17 mouse cellular contexts compared by ENCODE assay signal in the genomic region with DNA sequence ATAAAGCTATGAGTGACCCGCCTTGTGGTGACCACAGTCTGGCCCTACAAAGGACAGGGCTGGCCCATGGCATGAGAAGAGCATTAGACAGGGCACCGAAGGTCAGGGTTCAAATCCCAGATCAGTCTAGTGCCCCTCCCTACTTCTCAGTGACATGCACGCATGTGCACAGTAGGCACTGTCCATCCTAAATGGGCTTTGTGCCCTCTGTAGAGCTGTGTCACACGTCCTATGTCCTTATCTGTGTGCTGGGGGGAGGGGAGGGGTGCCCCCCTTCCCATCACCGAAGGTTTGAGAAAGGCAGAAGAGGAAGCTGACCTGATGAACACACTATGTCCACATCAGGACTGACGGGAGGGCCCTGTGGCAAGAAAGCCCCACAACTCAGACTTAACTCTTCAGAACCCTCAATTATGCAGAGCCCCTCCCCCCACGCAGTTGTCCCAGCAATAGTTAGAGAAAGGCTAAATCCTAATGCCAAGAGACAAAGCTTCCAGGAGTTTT. TPM values are rescaled to one million over a fixed set of nuclear protein-coding genes. Genes with fewer than 3 reads are reported as not detected.
A peak's percentile ranks its signal among the peaks of the same experiment; 100 is the strongest.
DNase-seq lines count a peak whose midpoint lies in the region; ATAC-seq and TF ChIP-seq lines count a peak whose summit lies in the region.
"Had no signal": no experiment of that assay in that cellular context is flagged by ENCODE, and none has a peak within 500 bp of the region (broad histone marks: within the 10 kb centered on the region; RNA-seq: fewer than 3 reads in every experiment).

No protein-coding gene starts in this region.

- H3K27me3 ChIP-seq in lung, embryonic 14.5 days (ENCODE audit: insufficient read depth, low read length), result no peaks in the 10 kb centered on the region
- no peaks in the 10 kb centered on the region; the same call in 1 of the 2 replicates for H3K27me3 ChIP-seq in embryonic facial prominence, embryonic 12.5 days
- H3K27me3 ChIP-seq in intestine, embryonic 14.5 days (replicated peaks; ENCODE audit: control insufficient read depth, insufficient read depth, low read length), result no peaks in the 10 kb centered on the region

- H3K9ac ChIP-seq in lung, embryonic 14.5 days, result no peak overlapping the region
- H3K9ac ChIP-seq in embryonic facial prominence, embryonic 12.5 days, result peak overlapping the region; percentile 1; the same call in 1 of the 2 replicates
- H3K9ac ChIP-seq in intestine, embryonic 14.5 days (ENCODE audit: low read length), result no peak overlapping the region
- H3K9ac ChIP-seq: midbrain, embryonic 13.5 days had no signal

- no peak for TF ChIP-seq CTCF in lung, embryonic 14.5 days (IDR thresholded peaks at IDR 0.05; ENCODE audit: low read depth)

- no peak for ATAC-seq in lung, embryonic 14.5 days (ENCODE audit: insufficient read depth)
- no peak for ATAC-seq in embryonic facial prominence, embryonic 12.5 days (ENCODE audit: insufficient number of reproducible peaks, insufficient read depth, low FRiP score, low TSS enrichment)
- no peak for ATAC-seq in intestine, embryonic 14.5 days (replicated peaks; ENCODE audit: low FRiP score, low TSS enrichment, low read depth)
- peak; percentile 41 for ATAC-seq in neutrophil, adult 5-6 weeks (ENCODE audit: extremely low read depth, insufficient number of reproducible peaks, low FRiP score, poor library complexity, severe bottlenecking)
- ATAC-seq in erythroblast, adult 5-6 weeks (replicated peaks; ENCODE audit: low FRiP score, poor library complexity, severe bottlenecking), result no peak
- no peak for ATAC-seq in cerebellum, adult (ENCODE audit: insufficient number of reproducible peaks, low FRiP score, low TSS enrichment)
- ATAC-seq: forebrain, embryonic 16.5 days; midbrain, embryonic 13.5 days had no signal

- 59% methylated on average over 7 of the region's 7 CpGs for WGBS in lung, embryonic 14.5 days
- 67% methylated on average over 7 of the region's 7 CpGs for WGBS in embryonic facial prominence, embryonic 12.5 days
- WGBS in intestine, embryonic 14.5 days, result 78% methylated on average over 7 of the region's 7 CpGs

- peaks cover 31% of the 10 kb centered on the region for H3K36me3 ChIP-seq in lung, embryonic 14.5 days (ENCODE audit: insufficient read depth)
- H3K36me3 ChIP-seq in embryonic facial prominence, embryonic 12.5 days, result peaks cover 6% of the 10 kb centered on the region; the same call in 1 of the 2 replicates
- peaks cover 25% of the 10 kb centered on the region for H3K36me3 ChIP-seq in intestine, embryonic 14.5 days (ENCODE audit: control insufficient read depth, insufficient read depth, low read length)
- H3K36me3 ChIP-seq: midbrain, embryonic 13.5 days had no signal

- H3K27ac ChIP-seq in lung, embryonic 14.5 days (ENCODE audit: low read depth), result no peak overlapping the region
- H3K27ac ChIP-seq in embryonic facial prominence, embryonic 12.5 days, result no peak overlapping the region
- no peak overlapping the region for H3K27ac ChIP-seq in intestine, embryonic 14.5 days (ENCODE audit: low read depth)
- H3K27ac ChIP-seq: midbrain, embryonic 13.5 days had no signal

- H3K4me1 ChIP-seq in lung, embryonic 14.5 days (ENCODE audit: insufficient read depth), result peaks cover 18% of the 10 kb centered on the region; the same call in 1 of the 2 replicates
- peaks cover 24% of the 10 kb centered on the region for H3K4me1 ChIP-seq in embryonic facial prominence, embryonic 12.5 days
- H3K4me1 ChIP-seq in intestine, embryonic 14.5 days (replicated peaks; ENCODE audit: control insufficient read depth, insufficient read depth, low read length), result peaks cover 19% of the 10 kb centered on the region

- no peak for DNase-seq in lung, embryonic 14.5 days
- DNase-seq in lung, adult 18-20 months, result no peak
- DNase-seq in intestine, embryonic 14.5 days (ENCODE audit: low spot score), result no peak
- DNase-seq: adrenal gland, postnatal 10 days; cerebellum, adult 11 months; embryo, embryonic 11 days; gastrocnemius, postnatal 25 days; heart, postnatal 10 days; kidney, adult 11 months; right cerebral cortex, postnatal 14 days had no signal

- H3K9me3 ChIP-seq in lung, embryonic 14.5 days (ENCODE audit: low read depth, low read length), result no peaks in the 10 kb centered on the region
- no peaks in the 10 kb centered on the region for H3K9me3 ChIP-seq in embryonic facial prominence, embryonic 12.5 days
- no peaks in the 10 kb centered on the region for H3K9me3 ChIP-seq in intestine, embryonic 14.5 days (ENCODE audit: control insufficient read depth, low read length)
- H3K9me3 ChIP-seq: midbrain, embryonic 13.5 days had no signal

- H3K4me3 ChIP-seq in lung, embryonic 14.5 days (ENCODE audit: low read depth, low read length), result no peak overlapping the region
- H3K4me3 ChIP-seq in embryonic facial prominence, embryonic 12.5 days, result no peak overlapping the region
- H3K4me3 ChIP-seq in intestine, embryonic 14.5 days (ENCODE audit: low read depth, low read length), result no peak overlapping the region
- H3K4me3 ChIP-seq: midbrain, embryonic 13.5 days had no signal

- peak overlapping the region; percentile 79 for H3K4me2 ChIP-seq in lung, embryonic 14.5 days
- peak overlapping the region; percentile 83 for H3K4me2 ChIP-seq in embryonic facial prominence, embryonic 12.5 days (replicated peaks)
- H3K4me2 ChIP-seq in intestine, embryonic 14.5 days (ENCODE audit: low read length), result peak overlapping the region; percentile 71
- H3K4me2 ChIP-seq: midbrain, embryonic 13.5 days had no signal

RNA-seq across cellular contexts. Expression of a gene that starts 2.5 kb away (rescaled TPM):
- polyA plus RNA-seq in lung, embryonic 14.5 days (2014; fragmentation: Nextera tagmentation; extraction: Ambion mirVana), result 47.6 and 51.0 TPM in 2 replicates
- polyA plus RNA-seq in embryonic facial prominence, embryonic 12.5 days (2016; fragmentation: Nextera tagmentation; extraction: Ambion mirVana), result 63.2 and 64.5 TPM in 2 replicates
- polyA plus RNA-seq in intestine, embryonic 14.5 days (2014; fragmentation: Nextera tagmentation; extraction: Ambion mirVana), result 50.1 and 53.8 TPM in 2 replicates
- 69.2 and 73.0 TPM in 2 replicates for total RNA-seq in neutrophil, adult 5-6 weeks (2017)
- 19.6 and 22.5 TPM in 2 replicates for total RNA-seq in erythroblast, adult 5-6 weeks (2015; ENCODE audit: low replicate concordance)
- total RNA-seq in erythroblast, adult 5-6 weeks (2017; ENCODE audit: low replicate concordance), result 23.4 and 23.6 TPM in 2 replicates

RNA-seq across cellular contexts. Expression of a gene that starts 25.4 kb away (rescaled TPM):
- polyA plus RNA-seq in lung, embryonic 14.5 days (2014; fragmentation: Nextera tagmentation; extraction: Ambion mirVana), result 1.6 and 2.2 TPM in 2 replicates
- 0.29 and 1.0 TPM in 2 replicates for polyA plus RNA-seq in embryonic facial prominence, embryonic 12.5 days (2016; fragmentation: Nextera tagmentation; extraction: Ambion mirVana)
- polyA plus RNA-seq in intestine, embryonic 14.5 days (2014; fragmentation: Nextera tagmentation; extraction: Ambion mirVana), result 2.7 and 4.0 TPM in 2 replicates
- total RNA-seq in neutrophil, adult 5-6 weeks (2017), result not detected in 2 replicates
- total RNA-seq in erythroblast, adult 5-6 weeks (2015; ENCODE audit: low replicate concordance), result not detected in 2 replicates
- total RNA-seq in erythroblast, adult 5-6 weeks (2017; ENCODE audit: low replicate concordance), result not detected in 2 replicates
- total RNA-seq: adrenal gland, postnatal 10 days; gastrocnemius, postnatal 25 days; heart, postnatal 10 days; liver, adult 2 months had no signal
